Mouse (Mus musculus) cortical plate, adult 2 months (tissue): Measurements from ENCODE around the gene Arl15. TPM values are rescaled to one million over a fixed set of nuclear protein-coding genes. Genes with fewer than 3 reads are reported as not detected.

Source experiments
- H3K27ac ChIP-seq: fragments of 200-500 bp; 2 replicates; pipeline ENCODE4 v1.5.1; 2012; ENCODE audit warnings: low read length, control low read depth, inconsistent platforms; ENCODE audit not compliant: insufficient read depth
- H3K4me1 ChIP-seq: fragments of 200-500 bp; 2 replicates; pipeline ENCODE4 v1.6.1; 2011; ENCODE audit warnings: low read length; ENCODE audit not compliant: control insufficient read depth, insufficient read depth
- H3K4me3 ChIP-seq: fragments of 200-500 bp; 2 replicates; pipeline ENCODE4 v1.5.1; 2011; ENCODE audit warnings: mild to moderate bottlenecking, low read length, control low read depth; ENCODE audit not compliant: insufficient read depth
- CTCF ChIP-seq: fragments of 200-500 bp; IDR thresholded peaks from 2 replicates; pipeline ENCODE4 v1.5.1; 2011; ENCODE audit warnings: mild to moderate bottlenecking, control low read depth, low read length; ENCODE audit not compliant: insufficient read depth; ENCODE audit errors: extremely low read depth
- POLR2A ChIP-seq: fragments of 200-500 bp; IDR thresholded peaks from 2 replicates; pipeline ENCODE4 v1.6.1; 2011; ENCODE audit warnings: mild to moderate bottlenecking, low read length, control low read depth; ENCODE audit not compliant: insufficient read depth; ENCODE audit errors: extremely low read depth
- polyA plus RNA-seq: library from polyadenylated mRNA; depleted of rRNA; stranded (reverse); fragments of >200 nt; gene quantifications from 2 replicates; pipeline ENCODE4 v1.2.3, GENCODE M21; 2012

Arl15 gene
- polyA plus RNA-seq, 1 experiment, result 14.8 TPM

DNA sequence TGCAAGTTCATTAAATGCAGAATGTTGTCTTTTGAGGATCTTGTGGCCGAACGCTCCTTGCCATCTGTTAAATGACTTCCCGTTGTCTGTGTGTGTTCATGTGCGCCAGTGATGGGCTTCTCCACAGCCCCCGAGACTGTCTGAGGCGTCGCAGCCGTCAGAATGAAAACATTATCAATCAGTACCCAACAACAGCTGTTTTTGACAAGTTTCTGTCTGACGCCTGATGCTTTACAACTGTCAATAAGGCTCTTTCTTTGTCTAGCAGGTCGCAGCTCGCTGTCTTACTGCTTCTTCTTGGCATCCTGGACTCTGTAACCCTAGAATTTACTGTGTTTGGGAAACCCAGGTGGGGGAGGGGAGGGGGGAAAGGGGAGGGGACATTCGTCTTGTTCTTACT lies 362.4 kb downstream of the Arl15 start:
- no peak overlapping the region for H3K27ac ChIP-seq
- H3K4me3 ChIP-seq, result no peak overlapping the region
- H3K4me1 ChIP-seq, result no peaks in the 10 kb centered on the region
- TF ChIP-seq POLR2A (no peak), CTCF (no peak)

DNA sequence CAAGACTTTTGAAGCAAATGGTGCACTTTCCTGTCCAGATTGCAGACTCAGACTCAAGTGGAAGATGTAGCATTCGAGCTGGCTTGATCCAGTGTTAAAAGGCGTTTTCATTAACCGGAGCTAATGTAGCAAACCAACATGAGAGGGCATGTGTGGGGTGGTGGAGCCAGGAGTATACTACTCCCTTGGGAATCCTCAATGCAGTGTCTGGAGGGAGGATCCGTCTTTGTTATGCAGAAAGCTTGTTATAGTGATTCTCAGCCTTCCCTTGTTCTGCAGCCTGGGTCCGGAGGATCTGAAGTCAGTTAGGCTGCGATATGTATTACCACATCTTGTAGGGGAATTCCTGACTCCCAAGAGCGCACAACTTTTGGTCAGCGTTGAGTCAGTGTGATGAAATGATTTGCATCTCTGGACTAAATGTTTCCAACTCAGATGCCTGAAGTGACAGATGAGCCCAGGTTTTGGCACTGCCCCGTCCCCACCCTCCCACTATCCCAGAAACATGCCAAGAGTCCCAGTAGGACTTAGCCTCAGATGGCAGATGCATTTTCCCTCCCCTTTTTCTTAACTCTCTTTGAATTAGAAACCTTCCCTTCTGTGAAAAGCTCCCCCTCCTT lies 363.9 kb downstream of the Arl15 start:
- Histone ChIP-seq H3K27ac (no peak overlapping the region), H3K4me3 (no peak overlapping the region), H3K4me1 (no peaks in the 10 kb centered on the region)
- TF ChIP-seq POLR2A, result no peak
- no peak for TF ChIP-seq CTCF

- no peak overlapping the region for H3K27ac ChIP-seq
- no peak overlapping the region for H3K4me3 ChIP-seq
- H3K4me1 ChIP-seq, result no peaks in the 10 kb centered on the region
- TF ChIP-seq POLR2A (no peak), CTCF (no peak)
Measured at GRCm38 (mm10) chr13:114159634-114160391, 365.5 kb downstream of the Arl15 start.

DNA sequence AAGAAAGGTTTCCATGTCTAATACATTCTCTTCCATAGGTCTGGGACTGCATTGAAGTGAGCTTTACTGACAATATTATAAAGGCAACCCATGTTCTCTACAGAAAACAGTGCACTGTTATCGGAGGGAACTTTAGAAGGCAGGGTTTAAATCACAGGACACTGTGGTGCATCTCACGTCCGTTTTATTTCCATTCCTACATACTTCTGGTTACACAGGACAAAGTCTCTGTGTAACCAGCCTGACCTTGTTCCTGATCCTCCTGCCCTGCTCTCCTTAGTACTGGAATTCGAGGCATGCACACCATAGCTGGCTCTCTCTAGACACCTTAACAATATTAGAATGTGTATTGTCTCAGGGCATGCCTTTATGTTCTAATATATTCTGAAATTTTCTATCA lies 368.4 kb downstream of the Arl15 start:
- H3K4me3 ChIP-seq, result no peak overlapping the region
- TF ChIP-seq POLR2A (no peak), CTCF (no peak)
- H3K4me1 ChIP-seq, result no peaks in the 10 kb centered on the region
- no peak overlapping the region for H3K27ac ChIP-seq

DNA sequence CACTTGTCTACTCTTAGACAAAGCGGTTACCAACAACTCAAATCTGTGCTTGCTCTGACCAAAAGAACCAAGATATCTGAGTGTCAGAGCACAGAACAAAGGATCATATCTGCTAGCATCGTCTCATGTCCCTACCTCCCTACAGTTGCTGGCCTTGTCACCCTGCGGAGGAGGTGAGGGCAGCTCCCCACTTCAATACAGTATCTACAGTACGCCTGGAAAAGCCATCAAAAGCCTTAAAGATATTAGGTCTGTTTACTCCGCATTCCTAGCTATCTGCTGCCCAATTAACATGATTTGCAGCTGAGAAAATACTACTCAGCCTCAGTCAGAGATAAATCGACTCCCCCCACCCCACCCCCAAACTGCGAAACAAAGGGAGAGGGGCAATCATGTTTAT lies 371.3 kb downstream of the Arl15 start:
- TF ChIP-seq POLR2A (no peak), CTCF (no peak)
- Histone ChIP-seq H3K4me1 (no peaks in the 10 kb centered on the region), H3K4me3 (no peak overlapping the region), H3K27ac (no peak overlapping the region)

- Histone ChIP-seq H3K27ac (no peak overlapping the region), H3K4me1 (no peaks in the 10 kb centered on the region), H3K4me3 (no peak overlapping the region)
- TF ChIP-seq POLR2A (no peak), CTCF (no peak)
Measured at GRCm38 (mm10) chr13:114166439-114167183, 372.3 kb downstream of the Arl15 start.

DNA sequence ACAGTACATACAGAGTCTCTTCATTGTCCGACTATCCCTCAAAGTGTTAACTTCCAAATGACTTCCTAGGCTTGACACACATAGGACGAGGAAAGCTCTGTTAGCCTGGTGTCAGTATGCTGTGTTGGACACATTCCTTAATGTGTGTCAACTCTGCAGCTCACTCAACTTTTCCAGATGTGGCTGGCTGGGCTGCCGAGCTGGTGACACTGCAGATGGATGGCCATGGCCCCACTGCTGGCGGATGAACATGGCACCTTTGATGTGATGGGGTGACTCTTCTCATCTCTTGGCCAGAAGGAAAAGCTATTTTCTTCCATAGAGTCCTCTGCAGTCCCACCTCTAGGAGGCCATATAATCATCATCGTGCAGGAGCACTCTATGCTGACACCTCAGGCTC lies 375.8 kb downstream of the Arl15 start:
- no peaks in the 10 kb centered on the region for H3K4me1 ChIP-seq

DNA sequence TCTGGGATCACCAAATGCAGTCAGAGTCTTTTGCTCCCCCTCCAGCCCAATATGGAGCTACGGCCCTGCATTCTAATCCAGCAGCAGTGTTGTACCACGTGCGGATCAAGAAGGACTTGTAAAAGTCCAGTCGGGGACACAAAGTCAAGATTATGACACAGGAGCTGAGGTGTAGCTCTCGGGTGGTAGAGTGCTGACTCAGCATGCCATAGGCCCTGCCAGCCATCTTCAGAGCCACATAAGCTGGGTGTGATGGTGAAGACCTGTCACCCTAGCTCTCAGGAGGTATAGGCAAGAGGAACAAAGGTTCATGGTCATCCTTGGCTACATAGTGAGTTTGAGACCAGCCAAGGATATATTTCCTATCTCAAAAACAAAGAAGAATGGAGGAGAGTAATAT lies 377.2 kb downstream of the Arl15 start:
- Histone ChIP-seq H3K4me1 (no peaks in the 10 kb centered on the region), H3K27ac (no peak overlapping the region)

More for the DNA sequence above, 375.8 kb downstream of the Arl15 start:
- no peak for TF ChIP-seq POLR2A
- no peak for TF ChIP-seq CTCF
- no peak overlapping the region for H3K27ac ChIP-seq
- no peak overlapping the region for H3K4me3 ChIP-seq

DNA sequence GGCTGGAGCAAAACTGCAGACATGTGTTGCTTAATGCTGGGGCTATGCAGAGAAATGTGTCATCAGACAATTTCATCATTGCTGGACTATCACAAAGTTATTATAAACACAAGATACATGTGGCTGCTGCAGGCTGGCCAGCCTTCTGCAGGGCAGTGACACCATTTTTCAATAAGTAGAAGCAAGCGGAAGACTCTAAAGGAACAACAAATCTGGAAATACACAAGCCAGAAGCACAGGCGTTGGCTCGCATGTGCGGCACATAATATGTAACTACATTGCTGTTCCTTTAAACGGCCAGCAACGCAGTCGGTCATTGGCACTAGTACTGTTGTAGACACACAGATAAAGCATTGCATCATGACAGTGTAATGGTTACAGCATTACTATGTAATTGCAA lies 393.8 kb downstream of the Arl15 start:
- no peak for TF ChIP-seq CTCF
- TF ChIP-seq POLR2A, result no peak
- Histone ChIP-seq H3K27ac (no peak overlapping the region), H3K4me1 (no peaks in the 10 kb centered on the region), H3K4me3 (no peak overlapping the region)

More for the DNA sequence above, 377.2 kb downstream of the Arl15 start:
- no peak for TF ChIP-seq CTCF
- TF ChIP-seq POLR2A, result no peak
- H3K4me3 ChIP-seq, result no peak overlapping the region

- Histone ChIP-seq H3K4me1 (no peaks in the 10 kb centered on the region), H3K4me3 (no peak overlapping the region), H3K27ac (no peak overlapping the region)
- TF ChIP-seq POLR2A (no peak), CTCF (no peak)
Measured at GRCm38 (mm10) chr13:114188801-114189200, 394.5 kb downstream of the Arl15 start.
